Mouse (Mus musculus): ENCODE data around the gene Col4a1.

The Col4a1 gene

GRCm38 (mm10) chr8:11227421-11227820 lies 85.2 kb downstream of the Col4a1 start:
- no peak for DNase-seq

GRCm38 (mm10) chr8:11225577-11226434 lies 86.8 kb downstream of the Col4a1 start:
- no peak for DNase-seq

GRCm38 (mm10) chr8:11224178-11224577 lies 88.4 kb downstream of the Col4a1 start:
- DNase-seq = no peak

DNA sequence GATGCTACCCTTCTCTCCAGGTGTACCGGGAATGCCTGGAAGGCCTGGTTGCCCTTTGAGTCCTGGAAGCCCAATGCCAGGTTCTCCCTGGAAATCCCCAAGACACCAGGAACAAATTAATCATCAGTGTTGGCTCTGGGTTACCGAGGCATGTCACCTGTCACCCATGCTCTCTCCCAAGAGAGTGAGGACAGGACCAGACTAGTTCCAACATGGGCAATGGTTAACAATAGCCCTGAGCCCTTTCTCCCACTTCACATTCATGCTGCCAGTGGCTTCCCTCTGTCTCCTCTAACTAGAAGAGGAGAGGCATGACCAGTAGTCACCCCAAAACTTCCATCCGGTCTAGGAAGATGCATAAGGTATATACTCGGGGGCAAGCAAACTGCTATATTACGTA lies 91.3 kb downstream of the Col4a1 start:
- DNase-seq = peak; percentile 40

DNA sequence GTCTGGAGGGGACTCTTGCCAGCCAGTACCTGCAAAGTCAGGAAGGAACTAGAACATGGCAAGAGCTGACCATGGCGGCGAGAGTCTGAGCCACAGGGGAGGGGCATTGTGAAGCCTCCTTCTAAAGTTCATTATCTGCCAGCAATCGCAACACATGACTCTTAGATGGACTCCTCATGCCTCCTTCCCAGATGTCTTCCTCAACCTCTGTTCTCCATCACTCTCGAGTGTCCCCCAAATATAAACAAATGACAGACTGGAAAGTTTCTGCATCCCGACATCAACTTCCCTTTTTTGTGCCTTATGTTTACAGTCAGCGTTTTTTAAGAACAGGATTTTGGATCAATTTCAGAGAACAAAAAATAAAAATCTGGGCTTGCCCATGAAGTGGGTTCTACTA lies 93.3 kb downstream of the Col4a1 start:
- no peak for DNase-seq

DNA sequence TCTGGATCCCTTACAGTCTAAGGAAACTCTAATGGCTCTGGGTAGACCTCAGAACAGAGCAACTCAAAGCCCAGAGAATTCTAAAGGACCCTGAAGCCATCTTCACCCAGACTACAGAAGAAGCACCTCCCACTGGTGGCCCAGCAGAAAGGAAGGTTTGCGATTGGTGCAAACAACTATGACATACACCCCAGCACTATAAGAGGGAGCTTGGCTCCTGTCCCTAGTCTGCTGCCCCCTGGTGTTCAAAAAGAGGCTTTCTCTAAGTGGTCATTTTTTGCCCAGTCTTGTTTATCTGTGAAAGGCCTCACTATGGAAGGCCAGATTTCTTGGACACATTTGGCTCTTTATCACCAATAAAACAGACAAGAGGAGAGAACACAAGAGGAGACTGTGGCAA lies 97.4 kb downstream of the Col4a1 start:
- DNase-seq = no peak

GRCm38 (mm10) chr8:11206509-11206908 lies 106.1 kb downstream of the Col4a1 start:
- DNase-seq = no peak

GRCm38 (mm10) chr8:11205532-11205931 lies 107.1 kb downstream of the Col4a1 start:
- DNase-seq = no peak

DNA sequence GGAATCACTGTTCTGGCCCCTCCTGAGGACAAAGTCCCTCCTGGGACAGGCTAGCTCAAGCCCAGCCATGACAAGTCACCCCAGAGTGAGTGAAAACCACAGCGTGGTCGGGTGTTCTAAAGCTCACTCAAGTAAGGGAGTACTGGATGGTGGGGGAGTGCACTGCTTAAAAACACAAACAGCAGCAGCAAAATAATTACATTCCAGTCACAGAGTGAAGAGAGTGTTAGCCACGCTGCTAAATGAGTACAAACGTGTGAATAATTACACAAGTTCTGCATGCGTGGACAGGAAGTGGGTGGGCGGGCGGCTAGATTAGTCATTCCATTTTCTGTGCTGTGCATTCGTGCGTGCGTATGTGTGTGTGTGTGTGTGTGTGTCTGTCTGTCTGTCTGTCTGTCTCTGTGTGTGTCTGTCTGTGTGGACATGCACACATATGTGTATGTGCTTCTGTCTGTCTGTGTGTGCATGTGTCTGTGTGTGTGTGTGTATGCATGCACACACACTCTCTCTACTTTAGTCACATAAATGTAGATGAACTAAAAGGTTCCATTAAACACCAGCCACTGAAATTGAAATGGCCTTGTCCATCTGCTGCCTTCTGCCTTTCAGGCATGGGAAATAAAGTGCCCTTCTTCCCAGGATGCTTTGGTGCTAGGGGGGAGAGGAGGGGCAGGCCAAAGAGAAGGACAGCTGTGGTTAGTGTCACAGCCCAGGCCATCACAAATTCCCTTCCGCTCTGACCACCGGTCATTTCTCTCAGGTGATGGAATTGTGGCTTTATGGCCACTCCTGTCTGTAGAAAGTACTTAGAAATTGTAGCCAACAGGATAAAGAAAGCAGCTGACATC lies 109.1 kb downstream of the Col4a1 start:
- DNase-seq = no peak

- DNase-seq = no peak
Measured at GRCm38 (mm10) chr8:11198650-11199049, 114.0 kb downstream of the Col4a1 start.

GRCm38 (mm10) chr8:11197988-11198387 lies 114.6 kb downstream of the Col4a1 start:
- no peak for DNase-seq

DNA sequence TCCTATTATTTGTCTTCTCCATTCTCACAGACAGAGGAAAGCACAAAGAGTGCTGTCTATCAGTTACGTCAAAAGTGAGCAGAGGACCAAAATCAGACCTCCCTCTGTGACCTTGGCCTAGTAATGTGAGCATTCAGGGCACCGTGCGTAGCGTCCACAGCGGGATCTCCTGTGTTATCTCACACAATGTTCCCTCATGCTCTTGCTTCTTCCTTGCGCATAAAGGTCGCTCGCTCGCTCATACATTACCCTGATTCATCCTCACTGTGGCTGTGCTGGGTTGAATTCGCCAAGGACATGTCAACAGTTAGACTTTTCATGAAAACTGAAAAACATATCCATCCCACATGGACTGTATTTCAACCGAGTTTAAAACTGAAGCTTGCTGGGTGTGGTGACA lies 115.4 kb downstream of the Col4a1 start:
- no peak for DNase-seq

DNA sequence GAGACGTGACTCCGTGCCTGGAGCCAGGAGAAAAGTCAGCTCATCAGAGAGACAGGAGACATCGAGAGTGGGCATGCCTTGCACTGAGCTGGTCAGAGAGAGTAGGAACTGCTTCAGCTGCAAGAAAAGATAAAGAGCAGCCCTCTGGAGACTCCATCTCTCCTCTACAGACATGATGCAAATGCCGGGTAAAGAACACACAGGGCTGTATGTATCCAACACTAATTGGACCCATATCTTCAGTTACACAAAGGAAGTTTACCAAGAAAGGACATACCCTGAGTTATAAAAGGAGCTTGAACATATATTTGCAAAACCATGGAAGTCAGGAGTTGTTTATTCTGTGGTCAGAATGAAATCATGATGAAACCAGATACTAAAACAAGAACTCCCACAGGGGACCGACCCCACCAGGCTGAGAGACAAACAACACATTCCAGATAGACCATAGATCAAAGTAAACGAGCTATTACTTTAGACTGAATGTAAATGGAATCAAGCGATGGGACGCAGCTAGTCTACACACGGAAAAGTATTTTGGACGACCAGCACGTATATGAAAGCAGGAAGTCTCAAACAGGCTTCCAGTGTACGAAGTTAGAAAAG lies 119.8 kb downstream of the Col4a1 start:
- DNase-seq = no peak

DNA sequence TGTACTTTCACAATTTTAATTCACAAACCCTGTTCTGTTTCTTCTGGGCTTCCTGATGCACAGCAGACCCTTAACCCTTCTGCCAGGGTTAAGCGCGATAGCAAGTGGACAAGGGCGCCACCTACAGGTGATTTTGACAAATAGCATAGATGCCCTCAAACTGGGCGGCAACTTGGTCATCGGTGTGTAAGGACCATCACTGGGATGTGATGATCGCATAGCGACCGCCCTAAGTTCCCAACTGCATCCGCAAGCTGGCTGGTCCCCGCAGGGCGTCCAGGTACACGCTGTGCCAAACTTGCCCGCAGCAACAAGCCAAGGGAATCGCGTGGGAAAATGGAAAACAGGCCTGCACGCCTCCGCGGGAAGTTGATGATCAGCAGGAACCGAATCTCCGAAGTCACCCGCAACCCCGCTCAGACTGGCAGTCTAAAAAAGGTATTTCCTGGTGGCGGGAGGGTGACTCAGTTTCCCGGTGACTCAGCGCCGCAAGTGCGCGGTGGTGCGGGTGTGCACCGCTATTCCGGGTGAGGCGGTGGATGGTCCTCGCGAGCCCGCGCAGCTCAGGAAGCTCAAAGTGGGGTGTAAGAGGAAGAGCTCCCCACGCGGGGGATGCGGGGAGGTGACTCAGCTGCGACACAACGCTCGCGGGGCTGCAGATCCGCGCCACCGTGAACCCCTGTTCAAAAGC lies 124.9 kb downstream of the Col4a1 start:
- peak; percentile 26 for DNase-seq

DNA sequence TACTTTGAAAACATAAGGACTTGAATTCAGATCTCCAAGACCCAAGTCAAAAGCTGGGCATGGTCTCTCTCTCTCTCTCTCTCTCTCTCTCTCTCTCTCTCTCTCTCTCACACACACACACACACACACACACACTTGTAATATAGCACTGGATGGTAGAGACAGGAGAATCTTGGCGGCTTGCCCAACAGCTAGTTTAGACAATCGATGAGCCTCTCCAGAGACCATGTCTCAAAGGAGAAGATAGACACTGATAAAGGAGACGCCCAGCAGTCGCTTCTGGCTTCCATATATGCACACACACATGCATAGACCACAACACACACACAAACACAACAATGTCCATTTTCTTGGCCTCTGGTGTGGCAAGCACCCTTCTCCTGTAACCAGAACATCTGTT lies 126.2 kb downstream of the Col4a1 start:
- no peak for DNase-seq

DNA sequence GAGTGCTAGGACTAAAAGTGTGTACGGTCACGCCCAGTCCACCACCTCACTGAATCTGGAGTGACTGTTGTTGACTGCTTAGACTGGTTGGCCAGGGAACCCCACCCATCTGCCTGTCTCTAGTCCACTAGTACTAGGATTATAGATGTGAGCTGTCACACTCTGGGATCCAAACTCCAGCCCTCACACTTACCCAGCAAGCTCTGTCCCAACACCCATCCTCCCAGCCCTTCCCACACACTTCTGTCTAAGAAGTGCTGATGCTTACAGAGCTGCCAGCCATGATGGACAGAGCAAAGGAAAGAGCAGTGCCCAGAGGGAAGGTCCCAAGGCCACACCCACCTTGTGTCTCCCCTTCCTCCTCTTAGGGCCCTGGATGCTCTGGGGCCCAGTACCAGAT lies 127.0 kb downstream of the Col4a1 start:
- DNase-seq = no peak

- peak; percentile 34 for DNase-seq
Measured at GRCm38 (mm10) chr8:11183611-11184031, 129.0 kb downstream of the Col4a1 start.

- peak; percentile 19 for DNase-seq
Measured at GRCm38 (mm10) chr8:11182606-11183005, 130.0 kb downstream of the Col4a1 start.

- no peak for DNase-seq
Measured at GRCm38 (mm10) chr8:11182148-11182484, 130.5 kb downstream of the Col4a1 start.

DNA sequence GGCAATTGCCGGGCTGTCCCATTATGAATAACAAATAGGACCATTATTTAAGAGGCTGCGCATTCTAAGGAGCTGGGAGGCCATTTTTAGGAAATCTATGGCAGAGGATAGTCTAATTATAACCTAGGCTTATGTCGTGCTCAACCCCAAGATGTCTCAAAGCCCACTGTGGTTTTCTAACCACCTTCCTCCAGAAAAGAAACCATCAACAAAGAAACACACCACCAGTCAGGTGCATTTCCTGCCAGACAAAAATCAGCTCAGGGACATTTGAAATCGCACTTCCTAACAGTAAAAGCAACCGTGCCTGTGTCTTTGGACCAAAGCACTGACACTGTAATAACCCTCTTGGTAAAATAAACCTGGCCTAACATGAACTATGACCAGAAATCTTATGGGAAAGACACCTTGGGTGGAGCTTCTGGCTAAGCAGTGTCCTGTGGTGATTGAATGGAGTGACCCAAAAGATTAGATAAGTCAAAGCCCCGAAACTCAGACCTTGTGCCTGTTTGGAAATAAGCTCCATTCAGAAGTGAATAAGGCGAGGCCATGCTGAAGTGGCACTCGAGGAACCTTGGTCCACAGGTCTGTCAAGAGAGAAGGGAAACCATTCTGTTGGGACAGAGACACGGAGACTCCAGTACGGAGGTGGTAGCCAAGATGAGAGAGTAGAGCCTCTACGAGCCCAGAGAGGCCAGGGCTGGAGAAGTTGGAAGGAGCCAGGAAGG lies 131.0 kb downstream of the Col4a1 start:
- DNase-seq = no peak

GRCm38 (mm10) chr8:11179869-11180268 lies 132.8 kb downstream of the Col4a1 start:
- DNase-seq = no peak

- DNase-seq = no peak
Measured at GRCm38 (mm10) chr8:11176393-11176792, 136.2 kb downstream of the Col4a1 start.
